Mouse (Mus musculus) hindbrain, embryonic 14.5 days (tissue): ENCODE data around the gene Tubb2b. TPM values are rescaled to one million over a fixed set of nuclear protein-coding genes. Genes with fewer than 3 reads are reported as not detected.

Experiments used
- ATAC-seq: fragments of 200-750 bp; cut with Nextera tagmentation; 2 replicates; pipeline ENCODE4 v1.8.0; 2017; ENCODE audit warnings: moderate number of reproducible peaks, mild to moderate bottlenecking, moderate TSS enrichment, moderate library complexity; ENCODE audit not compliant: low FRiP score
- DNase-seq: peaks from one replicate; pipeline ENCODE4 v3.0.0-alpha.2; 2015; ENCODE audit warnings: low spot score
- H3K27ac ChIP-seq: fragments of 300-500 bp; sonication (generic); 2 replicates; pipeline ENCODE4 v1.5.1; 2014; ENCODE audit warnings: mild to moderate bottlenecking, moderate library complexity
- H3K27me3 ChIP-seq: fragments of 300-500 bp; sonication (generic); 2 replicates; pipeline ENCODE4 v1.6.1; 2014; ENCODE audit warnings: mild to moderate bottlenecking, low read length, mixed read lengths; ENCODE audit not compliant: control insufficient read depth, insufficient read depth
- H3K36me3 ChIP-seq: fragments of 300-500 bp; sonication (generic); replicated peaks from 2 replicates; pipeline ENCODE4 v1.6.1; 2014; ENCODE audit not compliant: control insufficient read depth, insufficient read depth
- H3K4me1 ChIP-seq: fragments of 300-500 bp; sonication (generic); replicated peaks from 2 replicates; pipeline ENCODE4 v1.6.1; 2014; ENCODE audit warnings: antibody characterized with exemption, low read length, mixed read lengths; ENCODE audit not compliant: control insufficient read depth, insufficient read depth
- H3K4me2 ChIP-seq: fragments of 300-500 bp; sonication (generic); replicated peaks from 2 replicates; pipeline ENCODE4 v1.6.1; 2014; ENCODE audit warnings: mild to moderate bottlenecking, moderate library complexity
- H3K4me3 ChIP-seq: fragments of 300-500 bp; sonication (generic); replicated peaks from 2 replicates; pipeline ENCODE4 v1.5.1; 2014; ENCODE audit warnings: mild to moderate bottlenecking, low read length
- H3K9ac ChIP-seq: fragments of 300-500 bp; sonication (generic); 2 replicates; pipeline ENCODE4 v1.6.1; 2014
- H3K9me3 ChIP-seq: fragments of 300-500 bp; sonication (generic); 2 replicates; pipeline ENCODE4 v1.6.1; 2016; ENCODE audit warnings: low read length; ENCODE audit not compliant: control insufficient read depth
- WGBS: fragments of 180-500 bp; shearing (Covaris S2); extraction: QIAGEN DNeasy Blood & Tissue Kit; methylation state at CpG from one replicate; pipeline ENCODE4 v1.1.7; 2014; 5-methylcytosine and 5-hydroxymethylcytosine counted together
- polyA plus RNA-seq: library from polyadenylated mRNA; unstranded; fragments of >200 nt; fragmentation: Nextera tagmentation; extraction: Ambion mirVana; gene quantifications from 2 replicates; pipeline ENCODE4 v1.2.1, GENCODE M21; 2014

Tubb2b gene
- polyA plus RNA-seq, 1 experiment from 2014 or later = 682 TPM

GRCm38 (mm10) chr13:34131011-34131707, 893 bp upstream of the Tubb2b start:
- no peaks in the 10 kb centered on the region for H3K9me3 ChIP-seq
- under 1% methylated on average over 24 of the region's 24 CpGs for WGBS
- H3K27me3 ChIP-seq = no peaks in the 10 kb centered on the region

GRCm38 (mm10) chr13:34129485-34130225, 611 bp downstream of the Tubb2b start:
- peaks cover 33% of the 10 kb centered on the region for H3K4me1 ChIP-seq
- DNase-seq (peak; percentile 84), ATAC-seq (no peak)
- H3K27ac ChIP-seq = peak overlapping the region; percentile 100
- peak overlapping the region; percentile 89 for H3K4me3 ChIP-seq
- H3K9ac ChIP-seq = peak overlapping the region; percentile 100
- peaks cover 36% of the 10 kb centered on the region for H3K36me3 ChIP-seq
- H3K9me3 ChIP-seq = no peaks in the 10 kb centered on the region
- WGBS = under 1% methylated on average over 31 of the region's 31 CpGs
- peak overlapping the region; percentile 97 for H3K4me2 ChIP-seq
- no peaks in the 10 kb centered on the region for H3K27me3 ChIP-seq

More at GRCm38 (mm10) chr13:34131011-34131707, 893 bp upstream of the Tubb2b start:
- H3K4me1 ChIP-seq = peaks cover 32% of the 10 kb centered on the region
- H3K4me2 ChIP-seq = peak overlapping the region; percentile 97
- H3K9ac ChIP-seq = peak overlapping the region; percentile 100
- DNase-seq = peak; percentile 86
- peak overlapping the region; percentile 89 for H3K4me3 ChIP-seq
- peak; percentile 67 for ATAC-seq
- H3K27ac ChIP-seq = peak overlapping the region; percentile 100
- peaks cover 22% of the 10 kb centered on the region for H3K36me3 ChIP-seq

GRCm38 (mm10) chr13:34128276-34129114, 1.8 kb downstream of the Tubb2b start:
- DNase-seq (peak; percentile 46), ATAC-seq (no peak)
- Histone ChIP-seq H3K9ac (peak overlapping the region; percentile 100), H3K27me3 (no peaks in the 10 kb centered on the region), H3K4me1 (peaks cover 35% of the 10 kb centered on the region), H3K9me3 (no peaks in the 10 kb centered on the region), H3K4me2 (peak overlapping the region; percentile 97), H3K4me3 (peak overlapping the region; percentile 89), H3K36me3 (peaks cover 46% of the 10 kb centered on the region), H3K27ac (peak overlapping the region; percentile 100)
- 13% methylated on average over 9 of the region's 9 CpGs for WGBS

- no peak for ATAC-seq
- H3K9me3 ChIP-seq = no peaks in the 10 kb centered on the region
- peak overlapping the region; percentile 99 for H3K4me2 ChIP-seq
- 0 out of 2 replicates have a peak overlapping the region, but pooled peaks have one; percentile 2 for H3K27ac ChIP-seq
- peak overlapping the region; percentile 46 for H3K4me3 ChIP-seq
- 34% methylated on average over 4 of the region's 4 CpGs for WGBS
- DNase-seq = no peak
- peak overlapping the region; percentile 59 for H3K9ac ChIP-seq
- H3K27me3 ChIP-seq = no peaks in the 10 kb centered on the region
- H3K4me1 ChIP-seq = peaks cover 28% of the 10 kb centered on the region
- peaks cover 49% of the 10 kb centered on the region for H3K36me3 ChIP-seq
These were observed 4.6 kb downstream of the Tubb2b start for GRCm38 (mm10) chr13:34125711-34126110.

GRCm38 (mm10) chr13:34120536-34120935, 9.7 kb downstream of the Tubb2b start:
- no peak overlapping the region for H3K4me2 ChIP-seq
- no peak for ATAC-seq
- DNase-seq = no peak

GRCm38 (mm10) chr13:34119406-34119805, 10.9 kb downstream of the Tubb2b start:
- no peak overlapping the region for H3K27ac ChIP-seq
- H3K4me1 ChIP-seq = peaks cover 18% of the 10 kb centered on the region
- no peak overlapping the region for H3K4me2 ChIP-seq
- no peak overlapping the region for H3K9ac ChIP-seq
- no peak overlapping the region for H3K4me3 ChIP-seq
- peaks cover 11% of the 10 kb centered on the region for H3K36me3 ChIP-seq
- WGBS = 84% methylated on average over 4 of the region's 4 CpGs
- DNase-seq = no peak
- no peak for ATAC-seq
- H3K9me3 ChIP-seq = no peaks in the 10 kb centered on the region
- no peaks in the 10 kb centered on the region for H3K27me3 ChIP-seq

More at GRCm38 (mm10) chr13:34120536-34120935, 9.7 kb downstream of the Tubb2b start:
- peaks cover 22% of the 10 kb centered on the region for H3K36me3 ChIP-seq
- H3K27me3 ChIP-seq = no peaks in the 10 kb centered on the region
- H3K9me3 ChIP-seq = no peaks in the 10 kb centered on the region
- 94% methylated on average over 2 of the region's 2 CpGs for WGBS
- no peak overlapping the region for H3K4me3 ChIP-seq
- no peak overlapping the region for H3K27ac ChIP-seq
- no peak overlapping the region for H3K9ac ChIP-seq
- peaks cover 28% of the 10 kb centered on the region for H3K4me1 ChIP-seq

GRCm38 (mm10) chr13:34118816-34119215, 11.4 kb downstream of the Tubb2b start:
- Histone ChIP-seq H3K36me3 (peaks cover 5% of the 10 kb centered on the region), H3K27ac (no peak overlapping the region), H3K4me1 (peaks cover 12% of the 10 kb centered on the region; the same call in 1 of the 2 replicates), H3K4me3 (no peak overlapping the region), H3K9me3 (no peaks in the 10 kb centered on the region), H3K27me3 (no peaks in the 10 kb centered on the region), H3K9ac (no peak overlapping the region), H3K4me2 (no peak overlapping the region)
- no peak for DNase-seq
- no peak for ATAC-seq
- 76% methylated on average over 4 of the region's 4 CpGs for WGBS

GRCm38 (mm10) chr13:34116508-34116907, 13.8 kb downstream of the Tubb2b start:
- Histone ChIP-seq H3K36me3 (no peaks in the 10 kb centered on the region), H3K27ac (no peak overlapping the region), H3K4me2 (no peak overlapping the region), H3K4me3 (no peak overlapping the region), H3K9ac (no peak overlapping the region), H3K27me3 (no peaks in the 10 kb centered on the region), H3K9me3 (no peaks in the 10 kb centered on the region), H3K4me1 (no peaks in the 10 kb centered on the region)
- ATAC-seq (no peak), DNase-seq (no peak)
- 88% methylated on average over 6 of the region's 6 CpGs for WGBS

- no peak overlapping the region for H3K9ac ChIP-seq
- WGBS = 89% methylated on average over 4 of the region's 4 CpGs
- H3K36me3 ChIP-seq = no peaks in the 10 kb centered on the region
- DNase-seq = no peak
- no peak overlapping the region for H3K4me3 ChIP-seq
- no peak overlapping the region for H3K27ac ChIP-seq
- H3K27me3 ChIP-seq = no peaks in the 10 kb centered on the region
- no peaks in the 10 kb centered on the region for H3K4me1 ChIP-seq
- ATAC-seq = no peak
- H3K4me2 ChIP-seq = no peak overlapping the region
- H3K9me3 ChIP-seq = no peaks in the 10 kb centered on the region
These were observed 15.6 kb downstream of the Tubb2b start for GRCm38 (mm10) chr13:34114654-34115053.
